Mouse (Mus musculus) lung, adult 18-20 months (tissue): ENCODE measurements at regions not wholly inside any gene's neighbourhood (a gene's known extent, or its start where the extent isn't known, plus 50 kb on each side); places are given as distances from the start of the nearest gene placed in this dataset.
"Not testable (repeated sequence)": the region's sequence is repeated elsewhere in the genome, so short reads cannot be mapped to it uniquely, and the experiment has no call there.

Experiments
- DNase-seq, 2 experiments: peaks; one replicate each; pipeline ENCODE4 v3.0.0; 2022; ENCODE audit warnings: mixed read lengths in 2 of 2

DNA sequence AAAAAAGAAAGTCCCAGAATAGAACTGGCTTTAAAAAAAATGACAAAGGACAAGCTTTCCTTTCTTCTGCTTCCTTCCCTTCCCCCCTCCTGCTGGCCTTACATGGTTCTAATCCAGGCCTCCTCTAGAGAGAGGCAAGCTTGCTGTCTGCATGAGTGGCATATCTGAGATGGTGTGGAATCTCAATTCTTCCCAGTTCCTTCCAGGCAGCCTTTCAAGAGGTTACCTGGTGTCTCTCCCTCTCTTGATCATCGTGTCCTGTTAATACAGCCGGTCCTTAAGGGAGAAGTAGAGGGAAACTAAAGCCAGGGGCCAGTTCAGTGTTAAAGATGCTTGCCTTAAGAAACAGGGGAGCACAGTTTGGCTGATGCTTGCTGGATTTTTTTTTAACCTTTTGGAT lies 607.1 kb upstream of the Clint1 start:
- DNase-seq = no peak

DNA sequence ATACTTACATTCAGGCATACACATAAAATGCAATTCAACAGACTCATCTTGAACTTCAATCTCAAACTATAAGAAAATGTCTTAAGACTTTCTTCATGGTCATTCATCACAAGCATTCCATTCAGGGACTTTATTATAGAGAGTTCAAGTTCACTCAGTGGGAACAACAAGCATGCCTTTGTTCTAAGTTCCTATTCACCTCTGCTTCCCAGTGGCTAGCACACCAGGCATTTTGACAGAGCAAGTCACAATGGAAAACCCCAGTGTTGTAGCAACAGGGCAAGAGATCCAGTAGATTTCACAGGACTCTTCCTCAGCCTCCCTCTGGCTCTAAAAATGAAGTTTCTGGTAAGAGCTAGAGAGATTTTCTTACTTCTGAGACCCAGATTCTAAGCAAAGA lies 595.8 kb upstream of the Clint1 start:
- no peak for DNase-seq

DNA sequence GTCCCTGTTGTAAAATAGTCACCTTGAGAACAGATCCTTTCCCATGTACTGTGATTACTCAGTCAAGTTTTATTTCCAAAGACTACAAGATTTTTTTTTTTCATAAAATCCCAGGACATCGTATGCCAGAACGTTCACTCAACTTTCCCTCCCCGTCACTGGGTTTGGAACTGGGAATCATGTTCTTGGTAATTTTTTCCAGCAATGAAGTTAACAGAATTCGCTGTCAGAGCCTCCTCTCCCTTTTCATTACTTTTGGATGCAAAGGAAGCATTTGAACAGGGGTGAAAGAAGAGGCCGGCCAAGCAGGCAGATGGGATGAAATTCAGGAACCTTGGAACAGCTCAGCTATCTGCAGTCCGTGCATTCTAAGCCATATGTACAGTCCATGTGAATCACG lies 589.7 kb upstream of the Clint1 start:
- DNase-seq = no peak

DNA sequence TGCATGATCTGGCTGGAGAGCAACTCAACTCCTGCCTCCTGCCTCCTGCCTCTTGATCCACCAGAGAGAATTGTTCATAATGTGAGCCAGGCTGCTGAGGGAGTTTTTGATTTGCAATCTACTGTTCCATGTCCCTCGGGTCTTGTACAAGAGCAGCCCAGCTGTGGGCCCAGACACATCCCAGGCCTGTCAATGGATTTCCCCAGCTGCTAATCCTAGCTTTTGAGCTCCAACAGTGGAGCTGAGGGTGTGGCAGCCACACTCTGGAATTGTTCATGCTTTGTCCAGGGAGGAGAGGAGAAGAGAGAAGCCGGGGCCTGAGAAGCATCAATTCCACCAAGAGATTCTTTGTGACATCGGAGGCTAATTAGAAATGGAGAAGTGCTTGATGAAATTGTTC lies 587.9 kb upstream of the Clint1 start:
- no peak for DNase-seq

DNA sequence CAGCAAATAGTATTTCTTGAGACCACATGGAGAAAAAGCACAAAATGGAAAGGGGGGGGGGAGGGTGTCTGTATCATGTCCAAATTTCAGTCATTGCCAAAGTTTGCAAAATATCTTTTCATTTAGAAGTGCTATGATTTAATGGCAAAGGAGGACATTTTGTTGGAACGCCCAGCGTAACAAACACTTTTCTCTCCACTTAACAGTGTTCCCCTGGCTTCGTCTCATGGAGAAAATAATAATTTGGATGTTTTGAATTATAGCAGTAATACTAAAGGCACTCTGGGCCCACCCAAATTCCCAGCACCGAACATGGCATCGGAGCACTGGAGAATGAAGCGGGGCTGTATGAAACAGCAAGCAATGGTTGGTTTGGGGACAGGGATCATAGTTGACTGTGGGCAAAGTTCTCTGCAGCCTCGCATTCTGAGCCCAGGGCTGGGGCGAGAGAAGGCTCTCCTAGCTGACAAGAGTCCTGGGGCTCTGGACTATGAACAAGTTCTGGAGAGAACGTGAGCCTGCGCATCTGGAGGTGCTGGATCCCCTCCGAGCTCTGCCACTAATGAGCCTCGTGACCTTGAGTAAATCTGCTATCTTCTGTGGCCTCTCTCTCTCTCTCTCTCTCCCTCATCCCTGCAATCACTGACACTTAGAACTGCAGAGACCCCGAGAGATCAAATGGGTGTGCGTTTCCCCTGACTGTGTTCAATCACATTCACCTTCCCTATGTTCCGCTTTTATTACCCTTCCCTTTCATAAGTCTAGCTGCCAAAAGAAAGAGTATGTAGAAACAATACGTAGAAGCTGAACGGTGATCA lies 586.5 kb upstream of the Clint1 start:
- DNase-seq = peak in 1 of 2 experiments; percentile 8

DNA sequence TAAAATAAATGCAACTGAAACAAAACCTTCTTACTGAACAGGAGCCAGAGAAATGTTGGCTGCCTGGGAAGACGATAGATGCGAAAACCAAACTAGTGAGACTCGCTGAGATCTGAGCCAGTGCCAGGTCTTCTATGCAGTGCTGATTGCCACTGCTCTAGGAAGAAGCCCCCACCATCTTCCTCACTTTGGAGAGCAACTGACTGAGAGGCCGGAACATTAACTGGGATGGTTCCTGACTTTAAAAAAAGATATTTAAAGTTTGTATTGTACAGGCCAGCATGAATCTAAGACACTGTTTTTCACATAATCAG lies 585.9 kb upstream of the Clint1 start:
- no peak for DNase-seq

DNA sequence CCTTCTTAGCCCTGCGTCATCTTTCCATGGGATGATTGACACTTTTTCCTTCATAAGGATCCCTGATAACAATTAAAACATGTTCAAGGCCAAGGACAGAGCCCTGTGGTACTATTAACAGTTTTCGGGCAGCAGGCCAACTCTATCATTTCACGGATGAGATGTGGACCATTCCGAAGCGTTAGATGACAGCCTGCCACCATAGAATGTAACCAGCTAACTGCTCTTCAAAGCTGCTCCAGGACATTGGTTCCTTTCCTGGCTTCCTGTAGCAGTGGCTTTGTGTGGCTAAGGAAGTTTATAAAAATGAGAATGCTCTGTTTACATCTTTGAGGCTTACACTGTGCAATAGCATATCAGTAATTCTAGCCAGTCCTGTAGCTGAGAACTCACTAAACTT lies 582.6 kb upstream of the Clint1 start:
- DNase-seq = no peak

DNA sequence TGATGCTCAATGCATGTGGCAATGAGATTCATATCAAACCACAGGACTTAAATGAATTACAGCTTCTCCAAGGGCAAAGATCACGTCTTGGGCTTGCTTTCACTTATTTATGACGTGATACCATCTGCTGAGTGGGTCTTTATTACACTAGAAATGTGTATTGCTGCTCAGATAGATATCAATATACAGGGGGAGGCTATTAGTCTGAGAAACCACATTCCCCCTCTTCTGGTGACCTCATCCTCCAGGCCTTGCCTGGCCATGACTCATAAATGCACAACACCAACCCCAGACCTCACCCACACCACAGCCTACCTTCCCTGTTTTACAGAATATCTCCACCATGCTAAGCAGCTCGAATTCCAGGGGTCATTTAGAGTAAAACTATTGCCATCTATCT lies 580.6 kb upstream of the Clint1 start:
- DNase-seq = no peak

DNA sequence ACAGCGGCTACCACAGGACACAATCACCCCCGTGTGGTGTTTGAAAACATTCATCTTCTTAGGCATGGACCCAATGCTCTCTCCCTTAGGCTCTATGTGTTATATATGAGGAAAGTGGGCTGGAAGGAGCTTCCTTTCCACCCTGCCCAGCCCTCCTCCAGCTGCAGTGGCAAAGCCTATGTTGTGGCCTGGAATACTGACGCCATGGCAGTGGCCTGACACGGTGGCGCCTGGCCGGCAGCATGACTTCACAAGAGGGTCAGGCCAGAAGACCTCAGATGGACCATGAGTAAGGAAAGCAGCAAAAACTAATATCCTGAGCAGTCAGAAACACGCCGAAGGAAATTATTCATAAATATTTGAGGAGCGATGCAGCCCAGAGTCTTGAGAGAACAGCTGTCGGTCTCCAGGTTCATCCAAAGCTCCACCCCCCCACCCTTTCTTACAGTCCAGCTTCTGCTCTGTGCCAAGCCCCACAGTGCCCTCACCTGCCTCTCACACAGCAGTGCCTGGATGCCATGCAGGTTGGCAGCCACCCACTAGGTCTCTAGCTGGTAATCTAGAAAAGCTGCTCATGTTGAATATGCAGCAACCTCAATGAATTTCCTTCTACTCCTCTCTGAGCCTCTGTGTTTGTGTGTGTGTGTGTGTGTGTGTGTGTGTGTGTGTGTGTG lies 577.3 kb upstream of the Clint1 start:
- no peak for DNase-seq

DNA sequence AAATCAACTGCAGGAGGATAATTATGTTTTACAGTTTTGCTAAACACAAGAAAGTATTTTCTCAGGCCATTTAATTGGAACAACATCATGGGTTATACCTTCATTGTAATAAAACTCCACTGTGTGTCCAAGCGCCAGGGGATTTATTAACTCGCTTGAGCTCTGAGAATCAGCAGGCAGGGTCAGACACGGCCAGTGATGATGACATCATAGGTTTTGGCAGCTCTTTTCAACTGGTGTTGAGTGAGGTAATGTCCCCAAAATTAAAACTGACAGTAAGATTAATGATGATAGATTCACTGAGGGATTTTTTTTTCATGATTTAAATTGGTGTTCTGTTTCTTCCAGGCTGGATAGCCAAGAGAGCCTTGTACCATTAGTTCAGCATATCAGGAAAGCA lies 576.7 kb upstream of the Clint1 start:
- DNase-seq = no peak

DNA sequence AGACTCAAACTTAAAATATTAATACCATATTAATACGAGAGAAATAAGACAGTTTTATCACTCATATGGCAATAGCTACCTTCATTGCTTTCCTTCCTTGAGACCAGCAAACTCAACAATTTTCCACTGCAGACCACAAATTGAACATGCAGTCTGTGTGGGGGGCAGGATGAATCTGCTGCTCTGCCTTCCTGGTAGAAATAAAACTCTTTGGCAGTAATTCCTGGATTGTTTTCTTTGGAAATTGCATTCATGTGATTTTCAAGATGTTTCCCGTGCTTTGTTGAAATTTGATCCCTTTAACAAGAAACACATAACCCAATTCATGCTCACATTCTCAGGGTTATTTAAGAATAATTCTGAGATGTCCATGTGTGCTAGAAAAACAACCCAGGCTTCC lies 555.1 kb upstream of the Clint1 start:
- no peak for DNase-seq

DNA sequence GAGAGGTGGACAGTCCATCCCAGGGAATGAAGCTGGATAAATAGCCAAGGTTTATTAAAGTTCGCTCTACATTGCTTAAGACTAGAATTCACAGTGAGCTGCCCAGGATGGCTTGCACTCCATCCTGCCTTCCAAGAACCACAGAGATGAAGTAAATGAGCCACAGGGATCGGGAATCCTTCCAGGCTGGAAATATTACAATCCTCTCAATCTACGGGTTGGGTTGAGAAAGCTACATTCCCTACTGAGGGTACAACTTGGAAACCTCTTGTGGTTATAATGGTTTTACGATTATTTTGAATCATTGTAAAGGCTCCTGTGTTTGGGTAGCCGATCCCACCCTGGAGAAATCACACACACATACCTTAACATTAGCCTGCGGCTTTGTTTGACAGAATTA lies 539.9 kb upstream of the Clint1 start:
- DNase-seq = no peak

DNA sequence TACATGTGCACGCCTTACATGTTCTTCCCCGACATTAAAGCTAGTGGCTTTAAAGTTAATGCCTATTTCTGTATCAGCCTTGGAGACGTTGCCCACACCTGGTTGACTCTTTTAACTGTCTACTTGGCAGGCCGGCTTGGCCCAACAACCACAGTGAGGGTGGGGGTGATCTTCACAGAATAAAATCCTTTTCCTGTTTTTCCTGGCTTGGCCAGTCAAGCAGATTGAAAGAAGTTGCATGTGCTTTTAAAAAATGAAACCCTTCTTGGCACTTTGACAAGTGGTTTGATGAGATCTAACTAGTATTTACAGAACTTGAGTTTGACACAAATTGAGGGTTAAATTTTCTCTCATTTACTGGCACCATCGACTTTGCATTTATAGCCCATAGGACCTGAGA lies 528.1 kb upstream of the Clint1 start:
- DNase-seq = no peak

DNA sequence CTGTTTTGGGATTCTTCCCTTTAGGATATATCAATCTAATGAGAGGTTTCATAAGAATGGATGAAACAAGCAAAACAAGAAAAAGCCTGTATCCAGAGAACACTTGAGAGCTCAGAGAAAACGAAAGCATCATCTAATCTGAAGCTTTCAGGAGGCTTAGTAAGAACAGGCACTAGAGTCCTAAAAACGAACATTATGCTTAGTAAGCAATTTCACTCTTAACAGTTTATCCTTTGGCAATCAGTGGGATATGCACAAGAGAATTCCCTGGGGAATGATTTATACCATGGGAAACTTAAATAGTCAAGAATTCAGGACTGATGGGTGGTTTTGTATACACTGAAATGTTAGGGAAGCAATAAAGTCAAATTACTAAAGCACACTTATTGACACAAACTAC lies 521.5 kb upstream of the Clint1 start:
- DNase-seq = no peak

DNA sequence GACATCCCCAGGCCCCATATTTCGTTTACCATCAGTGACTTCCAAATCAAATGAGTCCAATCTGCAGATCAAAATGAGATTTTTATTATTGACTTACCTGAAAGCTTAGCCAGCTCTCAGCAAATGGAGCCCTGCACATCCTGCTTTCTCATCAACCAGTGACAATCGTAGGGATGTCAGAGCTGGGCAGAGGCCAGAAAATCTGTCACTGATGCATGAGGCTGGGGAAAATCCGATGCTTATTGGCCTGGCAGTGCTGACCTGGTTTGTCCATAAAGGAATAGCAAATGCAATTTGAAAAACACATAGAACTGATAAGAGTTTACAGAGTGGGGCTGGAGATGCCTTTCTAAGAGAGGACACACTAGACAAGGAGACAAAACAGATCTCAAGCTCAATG lies 518.1 kb upstream of the Clint1 start:
- no peak for DNase-seq

DNA sequence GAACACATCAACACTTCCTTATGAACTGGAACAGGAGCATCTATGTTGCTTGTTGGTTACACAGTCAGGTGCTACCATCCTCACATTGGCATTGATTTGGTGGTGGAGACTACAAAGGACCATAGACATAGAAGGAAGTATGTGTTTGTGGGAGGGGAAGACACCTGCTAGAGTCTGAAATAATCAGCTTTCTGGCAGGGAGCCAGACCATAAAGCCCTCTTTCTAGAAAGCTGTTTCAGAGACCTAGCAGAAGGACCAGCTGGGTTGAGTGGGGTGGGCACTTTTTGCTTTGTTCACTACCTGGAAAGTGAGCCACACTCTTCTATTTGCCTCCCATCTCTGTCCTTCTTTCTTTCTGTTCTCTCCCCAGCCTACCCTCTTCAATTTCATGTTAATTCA lies 502.5 kb upstream of the Clint1 start:
- DNase-seq = no peak

DNA sequence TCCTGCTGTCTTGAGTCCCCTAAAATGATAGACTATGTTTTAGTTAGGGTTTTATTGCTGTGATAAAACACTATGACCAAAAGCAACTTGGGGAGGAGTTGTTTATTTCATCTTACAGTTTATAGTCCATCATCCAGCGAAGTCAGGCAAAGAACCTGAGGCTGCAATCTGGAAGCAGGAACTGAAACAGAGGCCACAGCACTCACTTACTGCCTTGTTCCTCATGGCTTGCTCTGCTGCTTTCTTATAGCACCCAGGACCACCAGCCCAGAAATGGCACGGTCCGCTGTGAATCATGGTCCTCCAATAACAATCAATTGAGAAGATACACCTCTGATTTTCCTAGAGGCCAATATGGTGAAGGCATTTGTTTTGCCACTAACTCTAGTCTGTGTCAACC lies 486.5 kb upstream of the Clint1 start:
- no peak for DNase-seq

DNA sequence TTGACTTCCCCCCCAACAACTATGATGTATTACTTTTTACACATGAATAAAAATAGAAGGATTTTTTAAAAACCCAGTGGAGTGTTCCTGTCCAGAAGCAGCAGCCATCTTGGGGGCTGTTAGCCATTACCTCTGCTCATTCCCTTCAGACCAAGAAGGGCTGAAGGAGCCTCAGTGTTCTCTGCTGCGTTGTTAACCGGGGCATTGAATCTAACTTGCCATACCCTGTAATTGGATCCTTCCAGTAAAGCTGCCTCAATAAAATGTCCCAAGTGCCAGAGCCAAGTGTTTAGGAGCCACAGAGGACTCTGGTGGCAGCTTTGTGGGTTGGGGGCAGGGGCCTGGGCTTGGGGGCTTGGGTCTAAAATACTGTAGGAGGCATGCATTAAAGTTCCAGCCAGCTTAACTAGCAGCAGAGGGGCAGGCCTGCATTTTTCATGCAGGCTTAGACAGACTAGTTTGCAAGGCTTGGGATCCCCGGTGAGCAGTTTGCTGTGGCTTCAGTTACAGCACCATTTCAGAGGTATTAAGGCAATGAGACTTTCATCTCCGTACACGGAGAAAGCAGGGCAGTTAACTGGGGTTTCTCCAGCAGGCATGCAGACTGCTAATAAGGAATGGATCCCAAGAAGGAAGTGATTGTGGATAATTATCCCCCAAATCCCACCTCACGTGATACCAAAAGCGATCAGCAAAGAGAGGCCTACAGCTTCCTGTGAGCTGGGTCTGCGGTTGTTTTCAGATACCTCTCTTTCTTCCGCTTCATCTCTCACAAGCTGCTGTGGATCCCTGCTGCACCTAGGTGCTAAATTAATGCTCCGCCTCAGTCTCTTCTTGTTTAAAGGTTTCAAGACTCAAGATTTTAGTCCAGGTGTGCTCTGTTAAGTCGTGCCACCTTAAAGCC lies 462.4 kb upstream of the Clint1 start:
- no peak for DNase-seq

DNA sequence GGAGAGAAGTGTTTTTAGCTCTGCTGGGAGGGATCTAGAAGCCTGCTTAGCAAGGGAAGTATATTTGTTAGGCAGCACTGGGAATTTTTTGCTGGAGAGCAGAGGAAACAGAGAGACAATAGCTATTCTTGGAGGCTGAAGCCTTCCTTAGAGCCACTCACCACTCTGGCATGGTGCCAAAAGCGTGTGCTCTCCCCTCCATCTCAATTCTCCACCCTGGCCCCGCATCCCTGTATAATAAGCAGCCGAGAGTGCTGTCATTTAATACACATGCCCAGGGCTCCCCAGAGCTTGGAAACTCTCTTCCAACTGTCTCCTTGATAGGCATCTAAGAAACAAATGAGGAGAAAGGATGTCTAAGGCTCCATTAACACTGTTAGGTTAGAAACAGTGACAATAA lies 455.8 kb upstream of the Clint1 start:
- DNase-seq = no peak

DNA sequence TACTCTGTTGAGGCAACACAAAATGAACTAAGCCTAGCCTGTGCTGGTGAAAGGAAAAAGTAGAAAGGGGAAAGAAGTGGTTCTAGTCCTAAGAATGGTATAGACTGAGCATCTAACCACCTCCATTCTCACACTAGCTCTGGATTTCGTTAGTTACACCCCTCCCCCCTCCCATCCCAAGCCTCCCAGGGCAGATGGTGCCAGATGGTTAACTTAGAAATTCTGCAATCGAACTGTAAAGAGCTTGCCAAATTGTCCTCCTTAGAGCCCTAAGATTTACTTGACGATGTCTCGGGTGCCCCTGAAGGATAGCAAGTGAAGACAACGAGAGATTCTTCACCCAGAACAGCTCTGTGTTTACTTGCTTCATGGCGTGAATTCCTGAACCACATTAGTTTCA lies 453.7 kb upstream of the Clint1 start:
- DNase-seq = no peak

DNA sequence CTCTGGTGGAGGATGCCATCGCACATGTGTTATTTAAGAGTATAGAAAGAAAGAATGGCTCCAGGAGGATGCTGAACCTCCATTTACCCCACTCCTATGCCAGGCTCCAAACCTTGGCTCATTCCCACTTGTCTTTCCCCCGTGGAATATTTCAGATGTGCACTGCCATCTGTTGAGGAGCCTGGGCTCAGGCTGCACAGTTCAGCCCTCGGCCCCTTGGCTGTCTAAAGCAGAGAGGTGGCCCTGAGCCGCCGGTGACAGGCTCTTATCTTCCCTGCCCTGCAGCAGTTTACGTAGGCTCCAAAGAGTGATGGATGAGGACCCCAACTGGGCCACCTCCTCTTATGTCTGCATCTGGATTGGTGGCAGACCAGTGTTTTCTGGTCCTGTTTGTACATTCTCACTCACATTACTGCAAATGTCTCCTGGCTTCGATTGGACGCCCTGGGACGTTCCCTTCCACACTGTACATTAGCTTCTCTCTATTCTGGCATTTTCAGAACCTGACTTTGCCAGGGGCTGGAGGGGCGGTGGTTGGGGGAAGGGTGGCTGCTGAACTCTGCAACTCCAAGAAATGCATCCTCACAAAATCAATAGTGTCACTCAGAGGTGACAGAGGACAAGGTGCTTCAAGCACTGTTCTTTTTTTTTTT lies 447.3 kb upstream of the Clint1 start:
- no peak for DNase-seq

DNA sequence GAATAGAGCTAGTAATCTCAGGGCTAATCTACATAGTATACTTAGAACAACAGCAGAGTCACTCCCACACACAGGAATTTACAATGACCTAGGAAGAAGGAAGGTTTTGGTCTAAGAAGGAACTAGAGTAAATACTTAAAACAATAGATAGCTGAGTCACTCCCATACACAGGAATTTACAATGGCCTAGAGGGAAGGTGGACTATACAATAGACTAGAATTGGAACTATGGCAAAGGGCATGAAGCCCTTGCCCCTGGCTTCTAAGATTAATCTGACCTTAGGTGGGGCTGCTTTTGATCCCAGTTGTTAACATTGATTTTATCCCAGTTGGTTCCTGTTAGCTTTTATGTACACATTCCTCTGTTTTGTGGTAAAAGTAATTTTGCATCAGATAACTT lies 427.8 kb upstream of the Clint1 start:
- not testable (repeated sequence) for DNase-seq
